Mouse (Mus musculus) lung, adult 2 months (tissue): ENCODE measurements at regions not wholly inside any gene's neighbourhood (a gene's known extent, or its start where the extent isn't known, plus 50 kb on each side); places are given as distances from the start of the nearest gene placed in this dataset.
"Not testable (repeated sequence)": the region's sequence is repeated elsewhere in the genome, so short reads cannot be mapped to it uniquely, and the experiment has no call there.

ENCODE experiments used
- DNase-seq: peaks from one replicate; pipeline ENCODE4 v3.0.0; 2022
- H3K4me1 ChIP-seq: fragments of 200-500 bp; 2 replicates; pipeline ENCODE4 v1.6.1; 2011; ENCODE audit warnings: low read length; ENCODE audit not compliant: control insufficient read depth, insufficient read depth
- H3K4me3 ChIP-seq: fragments of 200-500 bp; replicated peaks from 2 replicates; pipeline ENCODE3; 2011; ENCODE audit warnings: low read depth, mild to moderate bottlenecking, control low read depth, low read length; ENCODE audit errors: extremely low read depth
- CTCF ChIP-seq: fragments of 200-500 bp; IDR thresholded peaks from 2 replicates; pipeline ENCODE4 v1.5.1; 2011; ENCODE audit warnings: mild to moderate bottlenecking, low read length, control low read depth; ENCODE audit not compliant: insufficient read depth
- POLR2A ChIP-seq: fragments of 200-500 bp; IDR thresholded peaks from 2 replicates; pipeline ENCODE4 v1.6.1; 2011; ENCODE audit warnings: low read depth, mild to moderate bottlenecking, control low read depth, low read length, borderline replicate concordance; ENCODE audit errors: extremely low read depth
- WGBS: fragments of 180-500 bp; shearing (Covaris S2); methylation state at CpG from one replicate; pipeline ENCODE4 v1.1.7; 2018; 5-methylcytosine and 5-hydroxymethylcytosine counted together

GRCm38 (mm10) chr2:116526203-116526602 is 352.3 kb upstream of the Tmco5 start:
- WGBS: 64% methylated on average over 2 of the region's 3 CpGs
- not testable (repeated sequence) for H3K4me3 ChIP-seq, H3K4me1 ChIP-seq, DNase-seq

GRCm38 (mm10) chr2:116536453-116536852 is 342.0 kb upstream of the Tmco5 start:
- WGBS: 81% methylated on average over 1 of the region's 1 CpGs

GRCm38 (mm10) chr2:116559350-116559749 is 319.1 kb upstream of the Tmco5 start:
- no peak for DNase-seq
- TF ChIP-seq POLR2A: no peak
- no peak for TF ChIP-seq CTCF
- Histone ChIP-seq H3K4me1 (no peaks in the 10 kb centered on the region), H3K4me3 (no peak overlapping the region)

More at GRCm38 (mm10) chr2:116536453-116536852, 342.0 kb upstream of the Tmco5 start:
- H3K4me1 ChIP-seq: no peaks in the 10 kb centered on the region
- no peak overlapping the region for H3K4me3 ChIP-seq
- no peak for TF ChIP-seq CTCF
- no peak for TF ChIP-seq POLR2A
- no peak for DNase-seq

- WGBS: 32% methylated on average over 1 of the region's 2 CpGs
- no peaks in the 10 kb centered on the region for H3K4me1 ChIP-seq
- TF ChIP-seq CTCF (no peak), POLR2A (no peak)
- no peak for DNase-seq
- H3K4me3 ChIP-seq: no peak overlapping the region
These were observed 294.5 kb upstream of the Tmco5 start for GRCm38 (mm10) chr2:116583989-116584388.

- Histone ChIP-seq H3K4me1 (no peaks in the 10 kb centered on the region), H3K4me3 (no peak overlapping the region)
- TF ChIP-seq POLR2A (no peak), CTCF (no peak)
- WGBS: 70% methylated on average over 11 of the region's 11 CpGs
- no peak for DNase-seq
These were observed 292.1 kb upstream of the Tmco5 start for GRCm38 (mm10) chr2:116586203-116586959.

GRCm38 (mm10) chr2:116605869-116606268 is 272.6 kb upstream of the Tmco5 start:
- TF ChIP-seq CTCF (no peak), POLR2A (no peak)
- WGBS: 85% methylated on average over 5 of the region's 5 CpGs
- Histone ChIP-seq H3K4me1 (no peaks in the 10 kb centered on the region), H3K4me3 (no peak overlapping the region)
- no peak for DNase-seq

GRCm38 (mm10) chr2:116639935-116640334 is 238.6 kb upstream of the Tmco5 start:
- 67% methylated on average over 5 of the region's 5 CpGs for WGBS
- DNase-seq: no peak
- TF ChIP-seq CTCF: no peak
- no peak for TF ChIP-seq POLR2A

GRCm38 (mm10) chr2:116652106-116652505 is 226.4 kb upstream of the Tmco5 start:
- H3K4me3 ChIP-seq: no peak overlapping the region
- no peak for TF ChIP-seq CTCF
- TF ChIP-seq POLR2A: no peak
- no peak for DNase-seq
- no peaks in the 10 kb centered on the region for H3K4me1 ChIP-seq
- 80% methylated on average over 6 of the region's 6 CpGs for WGBS

More at GRCm38 (mm10) chr2:116639935-116640334, 238.6 kb upstream of the Tmco5 start:
- Histone ChIP-seq H3K4me1 (no peaks in the 10 kb centered on the region), H3K4me3 (no peak overlapping the region)

- DNase-seq: no peak
- TF ChIP-seq POLR2A (no peak), CTCF (no peak)
- WGBS: 46% methylated on average over 4 of the region's 4 CpGs
- Histone ChIP-seq H3K4me3 (no peak overlapping the region), H3K4me1 (no peaks in the 10 kb centered on the region)
These were observed 192.7 kb upstream of the Tmco5 start for GRCm38 (mm10) chr2:116685756-116686155.

GRCm38 (mm10) chr2:116697542-116697941 is 180.9 kb upstream of the Tmco5 start:
- TF ChIP-seq POLR2A (no peak), CTCF (no peak)
- WGBS: 63% methylated on average over 5 of the region's 5 CpGs
- H3K4me3 ChIP-seq: no peak overlapping the region
- DNase-seq: no peak
- no peaks in the 10 kb centered on the region for H3K4me1 ChIP-seq
